Mouse (Mus musculus): ENCODE data around the gene Mlst8.

Mlst8 gene

DNA sequence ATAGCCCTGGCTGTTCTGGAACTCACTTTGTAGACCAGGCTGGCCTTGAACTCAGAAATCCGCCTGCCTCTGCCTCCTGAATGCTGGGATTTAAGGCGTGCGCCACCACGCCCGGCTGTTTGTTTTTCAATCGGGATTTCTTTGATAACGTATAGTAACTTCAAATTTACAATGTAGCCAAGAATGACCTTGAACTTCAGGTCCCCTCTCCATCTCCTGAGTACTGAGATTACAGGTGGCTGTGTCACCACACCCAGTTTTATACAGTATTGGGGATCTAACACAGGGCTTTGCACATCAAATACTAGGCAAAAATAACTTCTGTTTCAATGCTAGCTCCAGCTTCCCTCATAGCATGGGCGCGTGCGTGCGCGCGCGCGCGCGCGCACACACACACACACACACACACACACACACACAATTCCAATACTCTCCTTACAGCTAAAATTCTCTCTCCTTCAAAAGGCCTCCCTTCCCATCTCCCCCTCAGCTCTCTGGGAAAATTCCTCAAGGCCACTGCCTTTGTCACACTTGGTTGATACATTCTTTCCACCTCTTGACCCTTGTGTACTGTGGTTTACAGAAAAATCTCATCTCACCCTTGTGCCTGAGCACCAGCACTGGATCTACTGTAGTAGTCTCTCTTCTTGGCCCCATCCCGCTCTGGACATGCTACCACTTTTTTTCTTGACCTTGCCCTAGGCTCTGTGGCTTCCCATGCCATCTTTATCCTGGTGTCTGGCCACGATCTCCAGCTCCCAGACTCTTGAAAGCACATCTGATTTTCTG lies 2.3 kb upstream of the Mlst8 start:
- Histone ChIP-seq H3K4me1 (replicated peaks; ENCODE audit: low read depth, low read length) (peaks cover 50% of the 10 kb centered on the region), H3K36me3 (ENCODE audit: insufficient read depth, low read length) (peaks cover 19% of the 10 kb centered on the region), H3K27me3 (ENCODE audit: insufficient read depth, low read length) (peaks cover 9% of the 10 kb centered on the region), H3K4me3 (replicated peaks; ENCODE audit: low read length) (no peak overlapping the region), H3K9me3 (ENCODE audit: low read length) (no peaks in the 10 kb centered on the region)
- no peak for TF ChIP-seq CTCF (conservative IDR thresholded peaks at IDR 0.05; ENCODE audit: low read length)
- TF ChIP-seq POU5F1 (IDR thresholded peaks at IDR 0.05; ENCODE audit: borderline replicate concordance, low read length): no peak

- H3K4me3 ChIP-seq (replicated peaks; ENCODE audit: low read length): no peak overlapping the region
- H3K36me3 ChIP-seq (ENCODE audit: insufficient read depth, low read length): peaks cover 28% of the 10 kb centered on the region
- H3K9me3 ChIP-seq (ENCODE audit: low read length): no peaks in the 10 kb centered on the region
- peaks cover 4% of the 10 kb centered on the region; the same call in 1 of the 2 replicates for H3K27me3 ChIP-seq (ENCODE audit: insufficient read depth, low read length)
- peaks cover 45% of the 10 kb centered on the region for H3K4me1 ChIP-seq (replicated peaks; ENCODE audit: low read depth, low read length)
- TF ChIP-seq CTCF (conservative IDR thresholded peaks at IDR 0.05; ENCODE audit: low read length) (peak; percentile 26), NANOG (IDR thresholded peaks at IDR 0.05; ENCODE audit: borderline replicate concordance, low read length) (no peak), POU5F1 (IDR thresholded peaks at IDR 0.05; ENCODE audit: borderline replicate concordance, low read length) (no peak)
Measured at GRCm38 (mm10) chr17:24480201-24480826, 1.4 kb upstream of the Mlst8 start.

GRCm38 (mm10) chr17:24479431-24479830 lies 553 bp upstream of the Mlst8 start:
- peaks cover 42% of the 10 kb centered on the region for H3K4me1 ChIP-seq (replicated peaks; ENCODE audit: low read depth, low read length)
- H3K36me3 ChIP-seq (ENCODE audit: insufficient read depth, low read length): peaks cover 37% of the 10 kb centered on the region
- peak overlapping the region; percentile 99 for H3K4me3 ChIP-seq (replicated peaks; ENCODE audit: low read length)
- no peaks in the 10 kb centered on the region for H3K9me3 ChIP-seq (ENCODE audit: low read length)
- TF ChIP-seq CTCF (conservative IDR thresholded peaks at IDR 0.05; ENCODE audit: low read length): no peak
- no peak for TF ChIP-seq POU5F1 (IDR thresholded peaks at IDR 0.05; ENCODE audit: borderline replicate concordance, low read length)
- no peak for TF ChIP-seq NANOG (IDR thresholded peaks at IDR 0.05; ENCODE audit: borderline replicate concordance, low read length)
- H3K27me3 ChIP-seq (ENCODE audit: insufficient read depth, low read length): no peaks in the 10 kb centered on the region

GRCm38 (mm10) chr17:24477985-24478600 lies 785 bp downstream of the Mlst8 start:
- H3K9me3 ChIP-seq (ENCODE audit: low read length): no peaks in the 10 kb centered on the region
- peak overlapping the region; percentile 99 for H3K4me3 ChIP-seq (replicated peaks; ENCODE audit: low read length)
- TF ChIP-seq CTCF (conservative IDR thresholded peaks at IDR 0.05; ENCODE audit: low read length): no peak
- no peak for TF ChIP-seq NANOG (IDR thresholded peaks at IDR 0.05; ENCODE audit: borderline replicate concordance, low read length)
- TF ChIP-seq POU5F1 (IDR thresholded peaks at IDR 0.05; ENCODE audit: borderline replicate concordance, low read length): no peak
- H3K27me3 ChIP-seq (ENCODE audit: insufficient read depth, low read length): no peaks in the 10 kb centered on the region
- H3K36me3 ChIP-seq (ENCODE audit: insufficient read depth, low read length): peaks cover 50% of the 10 kb centered on the region
- H3K4me1 ChIP-seq (replicated peaks; ENCODE audit: low read depth, low read length): peaks cover 55% of the 10 kb centered on the region

DNA sequence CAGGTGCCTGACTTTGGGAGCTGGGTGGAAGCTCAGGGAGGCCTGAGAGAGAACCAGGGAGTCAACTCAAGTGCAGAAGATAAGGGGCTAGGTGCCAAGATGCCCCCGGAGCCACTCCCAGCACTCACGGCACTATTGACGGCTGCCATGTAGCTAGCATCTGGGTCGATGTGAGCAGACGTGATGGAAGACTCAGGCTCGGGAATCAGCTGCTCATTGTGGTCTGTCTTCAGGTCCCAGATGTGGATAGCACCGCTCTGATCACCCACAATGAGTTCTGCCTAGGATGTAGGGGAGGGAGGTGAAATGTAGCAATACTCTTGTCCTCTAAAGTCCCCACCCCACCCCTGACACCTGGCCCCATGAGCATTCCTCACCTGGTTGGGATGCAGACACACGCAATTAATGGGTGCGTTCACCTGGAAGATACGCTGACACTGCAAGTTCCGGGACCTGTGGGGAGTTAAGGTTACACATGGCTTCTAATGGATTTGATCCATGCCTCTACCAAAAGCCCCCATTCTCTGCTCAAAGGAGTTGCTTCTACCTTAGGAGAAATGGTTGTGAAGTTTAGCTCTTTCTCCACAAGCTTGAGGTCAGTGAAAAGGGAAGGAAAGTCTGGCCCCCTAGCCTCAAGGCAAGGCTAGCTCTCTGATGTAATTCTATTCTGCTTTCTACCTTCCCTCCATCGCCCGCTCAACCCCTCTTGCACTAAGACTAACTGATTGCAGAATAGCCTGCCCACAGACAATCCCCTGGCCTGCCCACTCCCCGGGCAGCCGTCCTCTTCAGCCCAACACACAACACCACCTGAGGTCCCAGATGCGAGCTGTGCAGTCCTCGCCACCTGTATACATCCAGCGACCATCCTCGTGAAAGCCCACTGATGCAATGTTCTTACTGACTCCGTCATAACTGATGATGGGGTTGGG lies 1.6 kb downstream of the Mlst8 start:
- Histone ChIP-seq H3K27me3 (ENCODE audit: insufficient read depth, low read length) (no peaks in the 10 kb centered on the region), H3K9me3 (ENCODE audit: low read length) (no peaks in the 10 kb centered on the region), H3K4me1 (replicated peaks; ENCODE audit: low read depth, low read length) (peaks cover 60% of the 10 kb centered on the region), H3K4me3 (replicated peaks; ENCODE audit: low read length) (peak overlapping the region; percentile 99; the same call in 1 of the 2 replicates), H3K36me3 (ENCODE audit: insufficient read depth, low read length) (peaks cover 58% of the 10 kb centered on the region)
- TF ChIP-seq NANOG (IDR thresholded peaks at IDR 0.05; ENCODE audit: borderline replicate concordance, low read length) (no peak), POU5F1 (IDR thresholded peaks at IDR 0.05; ENCODE audit: borderline replicate concordance, low read length) (no peak), CTCF (conservative IDR thresholded peaks at IDR 0.05; ENCODE audit: low read length) (no peak)

DNA sequence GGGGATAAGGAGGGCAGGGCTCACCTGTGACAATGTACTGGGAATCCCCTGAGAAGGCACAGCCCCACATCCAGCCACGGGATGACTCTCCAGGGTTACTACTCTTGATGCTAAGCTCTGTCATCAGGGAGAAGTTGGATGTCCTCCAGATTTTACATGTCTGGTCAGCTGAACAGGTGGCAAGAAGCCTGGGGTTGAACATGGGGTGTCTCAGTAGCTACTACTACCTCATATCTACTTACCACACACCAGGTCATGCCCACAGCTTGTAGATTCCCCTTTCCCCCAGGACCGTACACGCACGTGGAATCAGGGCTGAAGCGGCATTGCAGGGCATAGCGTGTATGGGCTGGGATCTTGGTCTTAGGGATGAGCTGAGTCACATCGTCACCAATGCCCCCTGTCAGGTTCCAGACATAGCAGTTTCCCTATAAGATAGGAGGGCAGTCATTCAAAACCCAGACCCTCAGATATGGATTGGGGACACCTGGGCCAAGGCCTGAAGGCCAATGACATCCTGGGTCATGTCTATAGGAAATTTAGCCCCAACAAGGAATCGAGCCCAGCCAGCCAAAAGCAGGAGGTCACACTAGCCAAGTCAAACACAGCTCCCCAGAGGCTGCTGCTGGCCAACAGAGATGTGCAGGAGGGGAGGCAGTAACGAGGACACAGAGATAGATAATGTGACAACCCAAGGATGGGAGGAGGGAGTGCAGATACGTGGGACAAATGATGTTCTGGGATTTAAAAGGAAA lies 2.7 kb downstream of the Mlst8 start:
- Histone ChIP-seq H3K4me3 (replicated peaks; ENCODE audit: low read length) (no peak overlapping the region), H3K9me3 (ENCODE audit: low read length) (no peaks in the 10 kb centered on the region), H3K4me1 (replicated peaks; ENCODE audit: low read depth, low read length) (peaks cover 65% of the 10 kb centered on the region), H3K36me3 (ENCODE audit: insufficient read depth, low read length) (peaks cover 69% of the 10 kb centered on the region), H3K27me3 (ENCODE audit: insufficient read depth, low read length) (no peaks in the 10 kb centered on the region)
- TF ChIP-seq POU5F1 (IDR thresholded peaks at IDR 0.05; ENCODE audit: borderline replicate concordance, low read length): no peak

- Histone ChIP-seq H3K27me3 (ENCODE audit: insufficient read depth, low read length) (no peaks in the 10 kb centered on the region), H3K4me3 (replicated peaks; ENCODE audit: low read length) (no peak overlapping the region), H3K4me1 (replicated peaks; ENCODE audit: low read depth, low read length) (peaks cover 66% of the 10 kb centered on the region), H3K36me3 (ENCODE audit: insufficient read depth, low read length) (peaks cover 72% of the 10 kb centered on the region), H3K9me3 (ENCODE audit: low read length) (no peaks in the 10 kb centered on the region)
- no peak for TF ChIP-seq CTCF (conservative IDR thresholded peaks at IDR 0.05; ENCODE audit: low read length)
Measured at GRCm38 (mm10) chr17:24475586-24475985, 3.3 kb downstream of the Mlst8 start.
